Comparison of ENCODE assay signal across 18 mouse cellular contexts in the genomic region with DNA sequence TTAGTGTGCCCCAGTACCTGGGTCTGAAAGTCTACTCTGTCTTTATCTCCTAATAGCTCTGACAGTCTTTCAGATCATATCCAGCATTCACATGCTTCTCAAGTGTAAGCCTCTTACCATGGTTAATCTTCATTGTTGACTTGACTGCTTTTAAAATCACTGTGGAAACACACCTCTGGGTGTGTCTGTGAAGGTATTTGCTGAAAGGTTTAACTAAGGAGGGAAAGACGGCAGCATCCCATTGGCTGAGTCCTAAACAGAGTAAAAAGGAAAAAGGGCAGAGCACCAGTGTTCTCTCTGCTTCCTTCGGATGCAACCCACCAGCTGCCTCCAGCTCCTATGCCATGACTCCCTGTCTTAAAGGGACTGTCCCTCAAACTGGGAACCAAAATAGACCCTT.
"Had no signal": no experiment of that assay in that cellular context is flagged by ENCODE, and none has a peak within 500 bp of the region (broad histone marks: within the 10 kb centered on the region; RNA-seq: fewer than 3 reads in every experiment).

No protein-coding gene starts in this region.

- H3K36me3 ChIP-seq: kidney, embryonic 15.5 days; liver, embryonic 13.5 days; midbrain, embryonic 13.5 days; neural tube, embryonic 13.5 days had no signal

- ATAC-seq: inflammation-experienced regulatory T-cells, adult 6 months; midbrain, embryonic 13.5 days; midbrain, embryonic 16.5 days had no signal

- H3K9me3 ChIP-seq: kidney, embryonic 15.5 days; liver, embryonic 13.5 days; midbrain, embryonic 13.5 days; neural tube, embryonic 13.5 days had no signal

- H3K27me3 ChIP-seq: kidney, embryonic 15.5 days; liver, embryonic 13.5 days; midbrain, embryonic 13.5 days; neural tube, embryonic 13.5 days had no signal

- DNase-seq: kidney, adult 11 months; kidney, adult 8-10 months; kidney, postnatal 10 days; kidney, postnatal 36 days; liver, embryonic 13.5 days; lung, adult 2 months; lung, postnatal 14 days; lung, postnatal 4 days; retina, postnatal 1 day; right cerebral cortex, postnatal 25 days; thymus, adult 18-20 months; thymus, postnatal 36 days had no signal

- H3K4me2 ChIP-seq: kidney, embryonic 15.5 days; liver, embryonic 13.5 days; midbrain, embryonic 13.5 days; neural tube, embryonic 13.5 days had no signal

- H3K9ac ChIP-seq: kidney, embryonic 15.5 days; liver, embryonic 13.5 days; midbrain, embryonic 13.5 days; neural tube, embryonic 13.5 days had no signal

- H3K4me3 ChIP-seq: kidney, embryonic 15.5 days; liver, embryonic 13.5 days; midbrain, embryonic 13.5 days; myocyte; neural tube, embryonic 13.5 days had no signal

- H3K4me1 ChIP-seq: kidney, embryonic 15.5 days; liver, embryonic 13.5 days; midbrain, embryonic 13.5 days; neural tube, embryonic 13.5 days had no signal

- H3K27ac ChIP-seq: kidney, embryonic 15.5 days; liver, embryonic 13.5 days; midbrain, embryonic 13.5 days; neural tube, embryonic 13.5 days had no signal
